Mouse (Mus musculus) heart, embryonic 15.5 days (tissue): ENCODE data around the gene Mroh2a. TPM values are rescaled to one million over a fixed set of nuclear protein-coding genes. Genes with fewer than 3 reads are reported as not detected.

Experiments
- ATAC-seq: fragments of 200-750 bp; cut with Nextera tagmentation; replicated peaks from 2 replicates; pipeline ENCODE4 v1.8.0; 2017; ENCODE audit warnings: low read depth, moderate TSS enrichment; ENCODE audit not compliant: insufficient number of reproducible peaks, insufficient read depth, low FRiP score
- H3K27ac ChIP-seq: fragments of 300-500 bp; sonication (generic); 2 replicates; pipeline ENCODE4 v1.5.1; 2015; ENCODE audit warnings: mild to moderate bottlenecking, inconsistent platforms
- H3K27me3 ChIP-seq: fragments of 300-500 bp; sonication (generic); 2 replicates; pipeline ENCODE4 v1.6.1; 2015; ENCODE audit warnings: inconsistent platforms
- H3K36me3 ChIP-seq: fragments of 300-500 bp; sonication (generic); 2 replicates; pipeline ENCODE4 v1.6.1; 2015; ENCODE audit warnings: mild to moderate bottlenecking, inconsistent platforms
- H3K4me1 ChIP-seq: fragments of 300-500 bp; sonication (generic); replicated peaks from 2 replicates; pipeline ENCODE4 v1.6.1; 2015; ENCODE audit warnings: inconsistent platforms
- H3K4me2 ChIP-seq: fragments of 300-500 bp; sonication (generic); 2 replicates; pipeline ENCODE4 v1.6.1; 2015; ENCODE audit warnings: inconsistent platforms, mild to moderate bottlenecking, moderate library complexity
- H3K4me3 ChIP-seq: fragments of 300-500 bp; sonication (generic); 2 replicates; pipeline ENCODE4 v1.5.1; 2015; ENCODE audit warnings: mild to moderate bottlenecking, inconsistent platforms
- H3K9ac ChIP-seq: fragments of 300-500 bp; sonication (generic); 2 replicates; pipeline ENCODE4 v1.6.1; 2015; ENCODE audit warnings: mild to moderate bottlenecking, inconsistent platforms
- H3K9me3 ChIP-seq: fragments of 300-500 bp; sonication (generic); replicated peaks from 2 replicates; pipeline ENCODE4 v1.6.1; 2016; ENCODE audit warnings: inconsistent platforms
- WGBS: fragments of 180-500 bp; shearing (Covaris S2); methylation state at CpG from one replicate; pipeline ENCODE4 v1.1.7; 2015; ENCODE audit warnings: mixed read lengths; 5-methylcytosine and 5-hydroxymethylcytosine counted together
- polyA plus RNA-seq: library from polyadenylated mRNA; unstranded; fragments of >200 nt; fragmentation: Nextera tagmentation; extraction: Ambion mirVana; gene quantifications from 2 replicates; pipeline ENCODE4 v1.2.1, GENCODE M21; 2015

The Mroh2a gene
- polyA plus RNA-seq, 1 experiment from 2014 or later: 0.60 TPM

- 61% methylated on average over 9 of the region's 9 CpGs for WGBS
- no peak overlapping the region for H3K4me3 ChIP-seq
- H3K9ac ChIP-seq: no peak overlapping the region
- peaks cover 32% of the 10 kb centered on the region for H3K9me3 ChIP-seq
- no peak overlapping the region for H3K27ac ChIP-seq
- H3K27me3 ChIP-seq: no peaks in the 10 kb centered on the region
- H3K4me1 ChIP-seq: no peaks in the 10 kb centered on the region
- H3K36me3 ChIP-seq: no peaks in the 10 kb centered on the region
- ATAC-seq: 0 out of 2 replicates have a peak, but pooled peaks have one; percentile 1
- H3K4me2 ChIP-seq: no peak overlapping the region
Observed at GRCm38 (mm10) chr1:88301121-88302014, 74.6 kb downstream of the Mroh2a start.

GRCm38 (mm10) chr1:88302057-88302740, 75.4 kb downstream of the Mroh2a start:
- Histone ChIP-seq H3K9ac (no peak overlapping the region), H3K4me3 (no peak overlapping the region), H3K36me3 (no peaks in the 10 kb centered on the region), H3K27ac (no peak overlapping the region), H3K9me3 (peaks cover 38% of the 10 kb centered on the region), H3K27me3 (no peaks in the 10 kb centered on the region), H3K4me1 (no peaks in the 10 kb centered on the region), H3K4me2 (no peak overlapping the region)
- whole genome bisulfite sequencing: 58% methylated on average over 14 of the region's 14 CpGs
- ATAC-seq: no peak

- H3K27ac ChIP-seq: no peak overlapping the region
- H3K4me3 ChIP-seq: no peak overlapping the region
- H3K4me1 ChIP-seq: no peaks in the 10 kb centered on the region
- ATAC-seq: no peak
- H3K9ac ChIP-seq: no peak overlapping the region
- H3K9me3 ChIP-seq: peaks cover 45% of the 10 kb centered on the region
- no peak overlapping the region for H3K4me2 ChIP-seq
- no peaks in the 10 kb centered on the region for H3K27me3 ChIP-seq
- 56% methylated on average over 6 of the region's 6 CpGs for WGBS
- no peaks in the 10 kb centered on the region for H3K36me3 ChIP-seq
Observed at GRCm38 (mm10) chr1:88303762-88304161, 77.0 kb downstream of the Mroh2a start.

- H3K9ac ChIP-seq: no peak overlapping the region
- H3K27me3 ChIP-seq: no peaks in the 10 kb centered on the region
- H3K27ac ChIP-seq: no peak overlapping the region
- 53% methylated on average over 8 of the region's 8 CpGs for WGBS
- ATAC-seq: no peak
- no peak overlapping the region for H3K4me3 ChIP-seq
- H3K4me2 ChIP-seq: no peak overlapping the region
- H3K4me1 ChIP-seq: no peaks in the 10 kb centered on the region
- peaks cover 49% of the 10 kb centered on the region for H3K9me3 ChIP-seq
- H3K36me3 ChIP-seq: no peaks in the 10 kb centered on the region
Observed at GRCm38 (mm10) chr1:88304261-88304985, 77.6 kb downstream of the Mroh2a start.

GRCm38 (mm10) chr1:88305018-88305795, 78.4 kb downstream of the Mroh2a start:
- Histone ChIP-seq H3K4me3 (no peak overlapping the region), H3K9me3 (peaks cover 48% of the 10 kb centered on the region), H3K4me1 (no peaks in the 10 kb centered on the region), H3K27ac (no peak overlapping the region), H3K4me2 (no peak overlapping the region), H3K9ac (no peak overlapping the region), H3K36me3 (no peaks in the 10 kb centered on the region), H3K27me3 (no peaks in the 10 kb centered on the region)
- WGBS: 39% methylated on average over 6 of the region's 6 CpGs
- no peak for ATAC-seq

GRCm38 (mm10) chr1:88306543-88306942, 79.8 kb downstream of the Mroh2a start:
- Histone ChIP-seq H3K36me3 (no peaks in the 10 kb centered on the region), H3K27ac (no peak overlapping the region), H3K4me1 (no peaks in the 10 kb centered on the region), H3K4me3 (no peak overlapping the region), H3K9me3 (peaks cover 40% of the 10 kb centered on the region), H3K4me2 (no peak overlapping the region), H3K9ac (no peak overlapping the region), H3K27me3 (no peaks in the 10 kb centered on the region)
- ATAC-seq: no peak
- 58% methylated on average over 1 of the region's 1 CpGs for WGBS

GRCm38 (mm10) chr1:88307180-88307579, 80.4 kb downstream of the Mroh2a start:
- Histone ChIP-seq H3K27me3 (no peaks in the 10 kb centered on the region), H3K36me3 (no peaks in the 10 kb centered on the region), H3K4me3 (no peak overlapping the region), H3K4me1 (no peaks in the 10 kb centered on the region), H3K9me3 (peaks cover 40% of the 10 kb centered on the region), H3K27ac (no peak overlapping the region), H3K9ac (no peak overlapping the region), H3K4me2 (no peak overlapping the region)
- 61% methylated on average over 12 of the region's 12 CpGs for WGBS
- no peak for ATAC-seq

GRCm38 (mm10) chr1:88309020-88309419, 82.2 kb downstream of the Mroh2a start:
- no peak overlapping the region for H3K9ac ChIP-seq
- H3K27me3 ChIP-seq: no peaks in the 10 kb centered on the region
- ATAC-seq: 0 out of 2 replicates have a peak, but pooled peaks have one; percentile 8
- H3K4me1 ChIP-seq: no peaks in the 10 kb centered on the region
- no peaks in the 10 kb centered on the region for H3K36me3 ChIP-seq
- no peak overlapping the region for H3K4me3 ChIP-seq
- 48% methylated on average over 2 of the region's 2 CpGs for WGBS
- H3K27ac ChIP-seq: no peak overlapping the region
- H3K9me3 ChIP-seq: peaks cover 37% of the 10 kb centered on the region
- no peak overlapping the region for H3K4me2 ChIP-seq

GRCm38 (mm10) chr1:88309905-88310304, 83.1 kb downstream of the Mroh2a start:
- no peak for ATAC-seq
- Histone ChIP-seq H3K4me3 (no peak overlapping the region), H3K27ac (no peak overlapping the region), H3K4me2 (no peak overlapping the region), H3K4me1 (no peaks in the 10 kb centered on the region), H3K9me3 (peaks cover 31% of the 10 kb centered on the region), H3K27me3 (no peaks in the 10 kb centered on the region), H3K9ac (no peak overlapping the region), H3K36me3 (no peaks in the 10 kb centered on the region)
- WGBS: 42% methylated on average over 3 of the region's 3 CpGs

GRCm38 (mm10) chr1:88310349-88310748, 83.6 kb downstream of the Mroh2a start:
- H3K4me1 ChIP-seq: no peaks in the 10 kb centered on the region
- H3K36me3 ChIP-seq: no peaks in the 10 kb centered on the region
- H3K27ac ChIP-seq: no peak overlapping the region
- H3K4me2 ChIP-seq: no peak overlapping the region
- peaks cover 31% of the 10 kb centered on the region for H3K9me3 ChIP-seq
- H3K4me3 ChIP-seq: no peak overlapping the region
- H3K27me3 ChIP-seq: no peaks in the 10 kb centered on the region
- ATAC-seq: no peak
- 60% methylated on average over 3 of the region's 3 CpGs for WGBS
- H3K9ac ChIP-seq: no peak overlapping the region
